Mouse (Mus musculus): ENCODE data around the gene Slc25a17.

DNA sequence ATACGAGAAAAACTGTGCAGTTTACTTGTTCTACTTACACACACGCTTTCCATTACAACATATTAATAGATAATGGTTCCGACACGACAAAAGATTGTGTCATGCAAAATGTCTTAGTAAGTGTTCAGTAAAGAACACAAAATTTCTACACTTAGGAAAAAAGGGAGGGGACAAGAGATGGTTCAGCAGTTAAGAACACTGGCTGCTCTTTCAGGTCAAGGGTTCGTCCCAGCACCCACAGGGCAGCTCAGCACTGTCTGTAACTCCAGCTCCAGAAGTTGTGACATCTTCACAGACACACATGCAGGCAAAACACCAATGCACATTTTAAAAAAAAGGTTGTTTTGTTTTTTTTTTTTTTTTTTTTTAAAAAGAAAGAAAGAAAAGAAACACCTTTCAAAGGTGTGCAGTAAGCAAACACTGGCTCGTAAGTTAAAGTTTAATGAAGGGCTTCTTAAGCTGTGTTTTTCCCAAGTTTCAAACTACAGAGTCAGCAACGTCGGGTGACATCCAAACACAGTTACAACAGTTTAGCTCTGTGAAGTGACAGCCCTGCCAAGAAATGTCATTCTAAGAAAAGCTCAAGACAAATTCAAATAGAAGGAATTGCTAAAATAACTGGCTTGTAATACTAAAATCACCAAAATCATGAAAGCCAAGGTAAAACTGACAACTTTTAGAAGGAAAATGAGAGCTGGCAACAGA is 33.8 kb upstream of the Slc25a17 start:
- TF ChIP-seq CTCF (IDR thresholded peaks at IDR 0.05; ENCODE audit: borderline replicate concordance, insufficient read depth, low read depth, low read length) (no peak), POLR2A (IDR thresholded peaks at IDR 0.05; ENCODE audit: borderline replicate concordance, insufficient read depth, low read length) (no peak)

Measured in cerebellum, adult 2 months (tissue).